Mouse (Mus musculus): Measurements from ENCODE around the gene Dpp9. TPM values are rescaled to one million over a fixed set of nuclear protein-coding genes. Genes with fewer than 3 reads are reported as not detected.

Dpp9 gene
- polyA plus RNA-seq, 1 experiment from 2014 or later, result 12.0 TPM

DNA sequence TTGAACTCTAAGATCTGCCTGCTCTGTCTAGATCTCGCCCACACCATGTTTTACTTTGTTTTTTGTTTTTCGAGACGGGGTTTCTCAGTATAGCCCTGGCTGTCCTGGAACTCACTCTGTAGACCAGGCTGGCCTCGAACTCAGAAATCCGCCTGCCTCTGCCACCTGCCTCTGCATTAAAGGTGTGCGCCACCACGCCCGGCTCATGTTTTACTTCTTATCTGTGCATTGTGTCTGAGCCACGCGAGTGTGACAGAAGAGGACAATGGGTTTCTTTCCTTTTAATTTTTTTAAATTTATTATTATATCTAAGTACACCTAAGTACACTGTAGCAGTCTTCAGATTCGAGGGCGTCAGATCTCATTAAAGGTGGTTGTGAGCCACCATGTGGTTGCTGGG is 546 bp upstream of the Dpp9 start:
- WGBS, result 29% methylated on average over 12 of the region's 12 CpGs
- H3K4me2 ChIP-seq (replicated peaks; ENCODE audit: low read depth), result peak overlapping the region; percentile 83
- 0 out of 2 replicates have a peak, but pooled peaks have one; percentile 4 for ATAC-seq
- no peak for TF ChIP-seq CTCF (IDR thresholded peaks at IDR 0.05; ENCODE audit: low read depth)
- H3K9me3 ChIP-seq (ENCODE audit: control insufficient read depth), result no peaks in the 10 kb centered on the region
- H3K27ac ChIP-seq (ENCODE audit: low read depth, low read length), result 0 out of 2 replicates have a peak overlapping the region, but pooled peaks have one; percentile 8
- peak overlapping the region; percentile 78 for H3K4me3 ChIP-seq (ENCODE audit: low read depth, low read length)
- H3K36me3 ChIP-seq (ENCODE audit: control insufficient read depth, insufficient read depth), result 0 out of 2 replicates have a peak, but pooled peaks cover 8% of the 10 kb centered on the region
- no peaks in the 10 kb centered on the region for H3K27me3 ChIP-seq (replicated peaks; ENCODE audit: control insufficient read depth, insufficient read depth, low read length)
- peak overlapping the region; percentile 31; the same call in 1 of the 2 replicates for H3K9ac ChIP-seq (ENCODE audit: low read depth, low read length)
- H3K4me1 ChIP-seq (replicated peaks; ENCODE audit: control insufficient read depth, insufficient read depth, low read length), result peaks cover 4% of the 10 kb centered on the region

DNA sequence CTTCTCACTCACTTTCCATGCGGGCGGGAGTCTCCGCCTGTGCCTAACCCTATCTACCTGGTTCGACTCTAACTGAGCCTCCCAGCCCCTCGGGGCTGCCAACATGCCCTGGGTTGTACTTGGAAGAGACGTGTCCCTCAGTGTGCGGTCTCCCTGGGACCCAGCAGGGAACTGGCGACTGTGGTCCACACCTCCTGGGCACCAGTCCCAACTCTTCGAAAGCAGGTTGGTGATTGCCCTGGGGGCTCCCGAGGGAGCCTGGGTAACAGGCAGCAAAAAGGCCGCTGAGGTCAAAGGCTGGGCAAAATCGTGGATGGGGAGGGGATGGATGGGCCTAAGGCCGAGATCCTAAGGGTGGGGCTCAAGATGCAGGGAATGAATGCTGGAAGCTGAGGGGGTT is 1.0 kb downstream of the Dpp9 start:
- H3K27ac ChIP-seq (ENCODE audit: low read depth, low read length), result no peak overlapping the region
- ATAC-seq, result no peak
- 0 out of 2 replicates have a peak, but pooled peaks cover 9% of the 10 kb centered on the region for H3K36me3 ChIP-seq (ENCODE audit: control insufficient read depth, insufficient read depth)
- no peaks in the 10 kb centered on the region for H3K27me3 ChIP-seq (replicated peaks; ENCODE audit: control insufficient read depth, insufficient read depth, low read length)
- H3K4me1 ChIP-seq (replicated peaks; ENCODE audit: control insufficient read depth, insufficient read depth, low read length), result peaks cover 4% of the 10 kb centered on the region
- no peaks in the 10 kb centered on the region for H3K9me3 ChIP-seq (ENCODE audit: control insufficient read depth)
- H3K9ac ChIP-seq (ENCODE audit: low read depth, low read length), result peak overlapping the region; percentile 86
- peak overlapping the region; percentile 83 for H3K4me2 ChIP-seq (replicated peaks; ENCODE audit: low read depth)
- 63% methylated on average over 13 of the region's 13 CpGs for WGBS
- H3K4me3 ChIP-seq (ENCODE audit: low read depth, low read length), result peak overlapping the region; percentile 78
- no peak for TF ChIP-seq CTCF (IDR thresholded peaks at IDR 0.05; ENCODE audit: low read depth)

GRCm38 (mm10) chr17:56214229-56214628 is 4.5 kb downstream of the Dpp9 start:
- ATAC-seq, result no peak
- Histone ChIP-seq H3K4me1 (replicated peaks; ENCODE audit: control insufficient read depth, insufficient read depth, low read length) (peaks cover 4% of the 10 kb centered on the region; the same call in 1 of the 2 replicates), H3K27ac (ENCODE audit: low read depth, low read length) (no peak overlapping the region), H3K27me3 (replicated peaks; ENCODE audit: control insufficient read depth, insufficient read depth, low read length) (no peaks in the 10 kb centered on the region), H3K4me2 (replicated peaks; ENCODE audit: low read depth) (no peak overlapping the region), H3K9me3 (ENCODE audit: control insufficient read depth) (no peaks in the 10 kb centered on the region), H3K9ac (ENCODE audit: low read depth, low read length) (no peak overlapping the region), H3K36me3 (ENCODE audit: control insufficient read depth, insufficient read depth) (peaks cover 40% of the 10 kb centered on the region), H3K4me3 (ENCODE audit: low read depth, low read length) (no peak overlapping the region)
- 97% methylated on average over 1 of the region's 1 CpGs for WGBS
- no peak for TF ChIP-seq CTCF (IDR thresholded peaks at IDR 0.05; ENCODE audit: low read depth)

DNA sequence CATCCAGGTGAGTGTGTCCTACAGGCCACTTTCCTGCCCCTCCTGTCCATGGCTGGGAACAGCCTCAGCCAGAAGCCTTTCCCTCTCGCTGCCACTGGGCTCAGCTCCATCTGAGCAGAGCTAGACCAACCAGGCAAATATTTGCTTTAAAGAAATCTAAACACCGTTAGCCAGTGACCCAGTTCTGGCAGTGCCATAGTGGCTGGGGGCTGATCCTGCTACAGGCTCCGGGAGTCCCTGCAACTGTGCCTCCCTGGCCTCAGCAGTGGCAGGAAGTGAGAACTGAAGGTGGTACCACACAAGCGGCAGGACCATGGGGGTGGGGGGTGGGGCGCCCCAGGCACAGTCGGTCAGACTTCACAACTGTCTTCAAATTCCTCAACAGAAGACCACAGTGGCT is 6.0 kb downstream of the Dpp9 start:
- H3K27ac ChIP-seq (ENCODE audit: low read depth, low read length), result no peak overlapping the region
- peaks cover under 1% of the 10 kb centered on the region; the same call in 1 of the 2 replicates for H3K4me1 ChIP-seq (replicated peaks; ENCODE audit: control insufficient read depth, insufficient read depth, low read length)
- no peak overlapping the region for H3K9ac ChIP-seq (ENCODE audit: low read depth, low read length)
- no peaks in the 10 kb centered on the region for H3K27me3 ChIP-seq (replicated peaks; ENCODE audit: control insufficient read depth, insufficient read depth, low read length)
- 30% methylated on average over 6 of the region's 6 CpGs for WGBS
- peaks cover 53% of the 10 kb centered on the region for H3K36me3 ChIP-seq (ENCODE audit: control insufficient read depth, insufficient read depth)
- no peak for ATAC-seq
- TF ChIP-seq CTCF (IDR thresholded peaks at IDR 0.05; ENCODE audit: low read depth), result no peak
- no peak overlapping the region for H3K4me3 ChIP-seq (ENCODE audit: low read depth, low read length)
- no peak overlapping the region for H3K4me2 ChIP-seq (replicated peaks; ENCODE audit: low read depth)
- no peaks in the 10 kb centered on the region for H3K9me3 ChIP-seq (ENCODE audit: control insufficient read depth)

DNA sequence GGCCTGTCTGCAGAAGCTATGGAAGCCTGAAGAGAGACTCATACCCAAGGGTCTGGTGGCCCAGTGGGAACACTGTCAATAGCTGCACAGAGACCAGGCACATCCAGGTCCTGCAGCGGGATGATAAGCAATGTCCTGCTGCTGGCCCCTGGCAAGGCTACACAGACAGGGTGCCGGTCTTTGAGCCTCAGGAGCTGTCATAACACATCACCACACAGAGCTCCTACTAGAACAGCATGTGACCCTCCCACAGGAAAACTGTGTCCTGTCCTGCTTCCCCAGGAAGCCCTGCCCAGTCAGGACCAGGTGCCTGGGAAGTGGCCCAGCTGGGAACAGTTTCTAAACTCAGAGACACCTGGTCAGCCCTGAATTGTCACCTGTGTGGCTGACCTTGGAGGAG is 7.6 kb downstream of the Dpp9 start:
- 68% methylated on average over 2 of the region's 2 CpGs for WGBS
- Histone ChIP-seq H3K4me3 (ENCODE audit: low read depth, low read length) (no peak overlapping the region), H3K4me1 (replicated peaks; ENCODE audit: control insufficient read depth, insufficient read depth, low read length) (no peaks in the 10 kb centered on the region), H3K9ac (ENCODE audit: low read depth, low read length) (no peak overlapping the region), H3K4me2 (replicated peaks; ENCODE audit: low read depth) (no peak overlapping the region), H3K36me3 (ENCODE audit: control insufficient read depth, insufficient read depth) (peaks cover 62% of the 10 kb centered on the region), H3K27ac (ENCODE audit: low read depth, low read length) (no peak overlapping the region), H3K9me3 (ENCODE audit: control insufficient read depth) (no peaks in the 10 kb centered on the region), H3K27me3 (replicated peaks; ENCODE audit: control insufficient read depth, insufficient read depth, low read length) (no peaks in the 10 kb centered on the region)
- TF ChIP-seq CTCF (IDR thresholded peaks at IDR 0.05; ENCODE audit: low read depth), result no peak
- ATAC-seq, result no peak

- peaks cover 77% of the 10 kb centered on the region for H3K36me3 ChIP-seq (ENCODE audit: control insufficient read depth, insufficient read depth)
- WGBS, result 93% methylated on average over 3 of the region's 3 CpGs
Observed at GRCm38 (mm10) chr17:56208821-56209220, 9.9 kb downstream of the Dpp9 start.

More at GRCm38 (mm10) chr17:56208821-56209220, 9.9 kb downstream of the Dpp9 start:
- H3K9ac ChIP-seq (ENCODE audit: low read depth, low read length), result no peak overlapping the region
- no peak overlapping the region for H3K4me3 ChIP-seq (ENCODE audit: low read depth, low read length)
- no peaks in the 10 kb centered on the region for H3K4me1 ChIP-seq (replicated peaks; ENCODE audit: control insufficient read depth, insufficient read depth, low read length)
- no peaks in the 10 kb centered on the region for H3K27me3 ChIP-seq (replicated peaks; ENCODE audit: control insufficient read depth, insufficient read depth, low read length)
- no peak for TF ChIP-seq CTCF (IDR thresholded peaks at IDR 0.05; ENCODE audit: low read depth)
- H3K27ac ChIP-seq (ENCODE audit: low read depth, low read length), result no peak overlapping the region
- H3K9me3 ChIP-seq (ENCODE audit: control insufficient read depth), result no peaks in the 10 kb centered on the region
- ATAC-seq, result no peak
- no peak overlapping the region for H3K4me2 ChIP-seq (replicated peaks; ENCODE audit: low read depth)

Measured in intestine, postnatal 0 days (tissue).